Mouse (Mus musculus): ENCODE measurements at regions not wholly inside any gene's neighbourhood (a gene's known extent, or its start where the extent isn't known, plus 50 kb on each side); places are given as distances from the start of the nearest gene placed in this dataset.

- 58% methylated on average over 2 of the region's 2 CpGs for WGBS
- ATAC-seq (replicated peaks; ENCODE audit: low FRiP score, low read depth), result no peak
- no peak for TF ChIP-seq CTCF (IDR thresholded peaks at IDR 0.05; ENCODE audit: low read depth)
These were observed 907.1 kb upstream of the Slc10a2 start for GRCm38 (mm10) chr8:6012206-6012605.

DNA sequence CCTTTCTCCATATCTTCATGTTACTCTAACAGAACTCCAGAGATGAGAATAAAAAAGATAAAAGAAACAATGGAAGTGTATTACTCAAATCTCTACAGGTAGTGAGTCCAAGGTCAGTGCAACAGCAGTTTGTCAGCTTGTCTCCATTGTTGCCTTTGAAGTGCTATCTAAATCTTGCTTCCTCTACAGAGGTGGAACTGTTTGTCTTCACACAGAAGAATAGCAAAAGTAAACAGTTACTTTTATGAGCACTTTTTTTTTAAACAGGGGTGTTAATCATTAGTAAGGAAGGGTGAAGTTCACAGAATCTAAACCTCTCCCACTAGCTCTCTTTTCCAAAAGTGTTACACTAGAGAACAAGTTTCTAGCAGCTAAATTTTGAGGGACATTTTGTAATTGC lies 906.0 kb upstream of the Slc10a2 start:
- no peaks in the 10 kb centered on the region for H3K27me3 ChIP-seq (ENCODE audit: insufficient read depth, low read length)
- H3K36me3 ChIP-seq (ENCODE audit: insufficient read depth, low read length), result no peaks in the 10 kb centered on the region
- H3K4me1 ChIP-seq (replicated peaks; ENCODE audit: insufficient read depth, low read length), result no peaks in the 10 kb centered on the region
- H3K4me2 ChIP-seq (ENCODE audit: low read length), result no peak overlapping the region
- H3K9ac ChIP-seq (ENCODE audit: low read depth, low read length), result no peak overlapping the region
- H3K27ac ChIP-seq, result no peak overlapping the region
- no peaks in the 10 kb centered on the region for H3K9me3 ChIP-seq (replicated peaks; ENCODE audit: low read length)
- DNase-seq (ENCODE audit: low spot score), result no peak
- no peak for TF ChIP-seq CTCF (IDR thresholded peaks at IDR 0.05; ENCODE audit: low read depth)
- H3K4me3 ChIP-seq (replicated peaks; ENCODE audit: low read depth, low read length), result no peak overlapping the region
- no peak for ATAC-seq (replicated peaks; ENCODE audit: low FRiP score, low read depth)

More at GRCm38 (mm10) chr8:6012206-6012605, 907.1 kb upstream of the Slc10a2 start:
- H3K27ac ChIP-seq, result no peak overlapping the region
- no peaks in the 10 kb centered on the region for H3K9me3 ChIP-seq (replicated peaks; ENCODE audit: low read length)
- DNase-seq (ENCODE audit: low spot score), result no peak
- no peaks in the 10 kb centered on the region for H3K4me1 ChIP-seq (replicated peaks; ENCODE audit: insufficient read depth, low read length)
- H3K36me3 ChIP-seq (ENCODE audit: insufficient read depth, low read length), result no peaks in the 10 kb centered on the region
- H3K4me3 ChIP-seq (replicated peaks; ENCODE audit: low read depth, low read length), result no peak overlapping the region
- H3K4me2 ChIP-seq (ENCODE audit: low read length), result no peak overlapping the region
- no peaks in the 10 kb centered on the region for H3K27me3 ChIP-seq (ENCODE audit: insufficient read depth, low read length)
- no peak overlapping the region for H3K9ac ChIP-seq (ENCODE audit: low read depth, low read length)

DNA sequence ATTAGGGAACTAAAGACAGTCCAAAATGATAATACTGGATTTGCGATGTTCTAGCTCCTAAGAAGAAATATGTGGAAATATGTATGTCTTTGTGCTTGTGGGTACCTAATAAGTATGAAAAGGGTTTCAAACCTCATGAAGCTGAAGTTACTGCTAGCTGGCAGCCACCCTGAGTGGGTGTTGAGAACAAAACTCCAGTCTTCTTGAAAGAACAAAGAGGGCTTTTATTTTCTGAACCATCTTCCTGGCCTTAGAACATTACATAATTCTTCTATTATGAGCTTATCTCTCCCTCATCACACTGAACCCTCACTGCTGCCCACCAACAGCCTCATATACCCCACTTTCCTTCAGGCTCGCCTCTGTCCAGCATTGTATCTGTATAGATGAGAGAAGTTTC lies 905.6 kb upstream of the Slc10a2 start:
- no peak overlapping the region for H3K27ac ChIP-seq
- H3K27me3 ChIP-seq (ENCODE audit: insufficient read depth, low read length), result no peaks in the 10 kb centered on the region
- TF ChIP-seq CTCF (IDR thresholded peaks at IDR 0.05; ENCODE audit: low read depth), result no peak
- H3K4me2 ChIP-seq (ENCODE audit: low read length), result no peak overlapping the region
- H3K4me1 ChIP-seq (replicated peaks; ENCODE audit: insufficient read depth, low read length), result no peaks in the 10 kb centered on the region
- DNase-seq (ENCODE audit: low spot score) (no peak), ATAC-seq (replicated peaks; ENCODE audit: low FRiP score, low read depth) (no peak)
- H3K36me3 ChIP-seq (ENCODE audit: insufficient read depth, low read length), result no peaks in the 10 kb centered on the region
- H3K9ac ChIP-seq (ENCODE audit: low read depth, low read length), result no peak overlapping the region
- no peak overlapping the region for H3K4me3 ChIP-seq (replicated peaks; ENCODE audit: low read depth, low read length)
- no peaks in the 10 kb centered on the region for H3K9me3 ChIP-seq (replicated peaks; ENCODE audit: low read length)
- 76% methylated on average over 2 of the region's 2 CpGs for WGBS

DNA sequence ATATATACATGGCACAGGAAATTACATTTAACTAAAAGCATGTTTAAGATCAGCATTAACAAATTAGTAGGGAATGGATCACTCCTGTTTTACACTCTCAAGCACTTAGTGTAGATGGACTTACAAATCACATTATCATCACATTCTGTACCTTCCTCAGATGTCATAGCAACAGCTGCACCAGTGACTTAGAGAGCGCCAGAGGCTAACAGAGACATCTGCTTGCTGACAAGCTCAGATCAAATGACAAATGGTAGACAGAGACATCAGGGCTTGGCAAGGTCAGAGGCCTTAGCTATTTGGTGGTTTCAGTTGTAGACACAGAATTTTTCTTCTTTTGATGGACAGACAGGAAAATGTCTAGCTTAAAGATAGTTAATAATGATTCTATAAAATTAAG lies 897.5 kb upstream of the Slc10a2 start:
- DNase-seq (ENCODE audit: low spot score), result no peak
- Histone ChIP-seq H3K4me3 (replicated peaks; ENCODE audit: low read depth, low read length) (no peak overlapping the region), H3K27ac (no peak overlapping the region), H3K4me1 (replicated peaks; ENCODE audit: insufficient read depth, low read length) (no peaks in the 10 kb centered on the region), H3K4me2 (ENCODE audit: low read length) (no peak overlapping the region), H3K27me3 (ENCODE audit: insufficient read depth, low read length) (no peaks in the 10 kb centered on the region), H3K9me3 (replicated peaks; ENCODE audit: low read length) (no peaks in the 10 kb centered on the region), H3K36me3 (ENCODE audit: insufficient read depth, low read length) (no peaks in the 10 kb centered on the region), H3K9ac (ENCODE audit: low read depth, low read length) (no peak overlapping the region)
- TF ChIP-seq CTCF (IDR thresholded peaks at IDR 0.05; ENCODE audit: low read depth), result no peak
- ATAC-seq (replicated peaks; ENCODE audit: low FRiP score, low read depth), result no peak
- 46% methylated on average over 1 of the region's 1 CpGs for WGBS

DNA sequence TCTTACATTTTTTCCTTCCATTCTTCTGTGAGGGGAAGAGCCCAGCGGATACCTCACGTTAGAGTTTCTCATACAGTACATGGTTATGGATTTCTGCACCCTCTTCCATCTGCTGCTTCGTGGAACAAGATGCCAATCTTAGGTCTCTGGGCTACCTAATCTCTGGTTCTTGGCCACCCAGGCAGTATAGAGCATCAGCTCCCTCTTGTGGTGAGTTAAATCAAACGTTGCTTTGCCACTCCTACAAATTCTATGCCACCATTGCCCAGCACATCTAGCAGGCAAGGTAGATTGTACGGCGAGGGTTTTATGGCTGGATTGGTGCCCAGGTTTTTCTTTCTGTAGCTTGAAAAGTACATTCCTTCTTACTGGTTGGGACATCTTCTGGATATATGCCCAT lies 889.7 kb upstream of the Slc10a2 start:
- Histone ChIP-seq H3K27me3 (ENCODE audit: insufficient read depth, low read length) (no peaks in the 10 kb centered on the region), H3K4me1 (replicated peaks; ENCODE audit: insufficient read depth, low read length) (no peaks in the 10 kb centered on the region), H3K9ac (ENCODE audit: low read depth, low read length) (no peak overlapping the region), H3K36me3 (ENCODE audit: insufficient read depth, low read length) (no peaks in the 10 kb centered on the region), H3K4me2 (ENCODE audit: low read length) (no peak overlapping the region), H3K27ac (no peak overlapping the region), H3K9me3 (replicated peaks; ENCODE audit: low read length) (no peaks in the 10 kb centered on the region), H3K4me3 (replicated peaks; ENCODE audit: low read depth, low read length) (no peak overlapping the region)
- 62% methylated on average over 6 of the region's 6 CpGs for WGBS
- TF ChIP-seq CTCF (IDR thresholded peaks at IDR 0.05; ENCODE audit: low read depth), result peak; percentile 45; the same call in 1 of the 2 replicates
- DNase-seq (ENCODE audit: low spot score), result no peak
- no peak for ATAC-seq (replicated peaks; ENCODE audit: low FRiP score, low read depth)

- no peak for ATAC-seq (replicated peaks; ENCODE audit: low FRiP score, low read depth)
- no peak for TF ChIP-seq CTCF (IDR thresholded peaks at IDR 0.05; ENCODE audit: low read depth)
- 68% methylated on average over 6 of the region's 6 CpGs for WGBS
- no peak overlapping the region for H3K9ac ChIP-seq (ENCODE audit: low read depth, low read length)
- no peaks in the 10 kb centered on the region for H3K36me3 ChIP-seq (ENCODE audit: insufficient read depth, low read length)
- H3K4me2 ChIP-seq (ENCODE audit: low read length), result no peak overlapping the region
- no peak overlapping the region for H3K27ac ChIP-seq
- no peak overlapping the region for H3K4me3 ChIP-seq (replicated peaks; ENCODE audit: low read depth, low read length)
- no peaks in the 10 kb centered on the region for H3K4me1 ChIP-seq (replicated peaks; ENCODE audit: insufficient read depth, low read length)
- peak; percentile 4 for DNase-seq (ENCODE audit: low spot score)
- no peaks in the 10 kb centered on the region for H3K9me3 ChIP-seq (replicated peaks; ENCODE audit: low read length)
- H3K27me3 ChIP-seq (ENCODE audit: insufficient read depth, low read length), result no peaks in the 10 kb centered on the region
These were observed 860.4 kb upstream of the Slc10a2 start for GRCm38 (mm10) chr8:5965403-5966015.

DNA sequence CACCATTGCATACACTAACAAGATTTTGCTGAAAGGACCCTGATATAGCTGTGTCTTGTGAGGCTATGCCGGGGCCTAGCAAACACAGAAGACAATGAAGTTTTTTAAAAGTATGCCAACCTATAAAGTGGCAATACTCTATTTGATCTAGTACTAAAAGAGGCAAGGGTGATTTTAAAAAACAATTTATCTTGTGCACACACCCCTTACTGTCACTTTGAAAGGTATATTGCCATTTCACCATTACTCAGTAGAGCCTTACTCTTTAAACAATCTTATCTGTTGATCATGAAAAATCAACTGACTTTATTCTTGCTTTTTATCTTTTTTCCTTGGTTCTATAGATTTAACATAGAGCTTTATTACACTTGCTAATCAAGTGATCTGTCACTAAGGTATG lies 859.1 kb upstream of the Slc10a2 start:
- ATAC-seq (replicated peaks; ENCODE audit: low FRiP score, low read depth) (no peak), DNase-seq (ENCODE audit: low spot score) (no peak)
- TF ChIP-seq CTCF (IDR thresholded peaks at IDR 0.05; ENCODE audit: low read depth), result no peak
- Histone ChIP-seq H3K9me3 (replicated peaks; ENCODE audit: low read length) (no peaks in the 10 kb centered on the region), H3K27ac (no peak overlapping the region), H3K4me1 (replicated peaks; ENCODE audit: insufficient read depth, low read length) (no peaks in the 10 kb centered on the region), H3K36me3 (ENCODE audit: insufficient read depth, low read length) (no peaks in the 10 kb centered on the region), H3K27me3 (ENCODE audit: insufficient read depth, low read length) (no peaks in the 10 kb centered on the region), H3K9ac (ENCODE audit: low read depth, low read length) (no peak overlapping the region), H3K4me2 (ENCODE audit: low read length) (no peak overlapping the region), H3K4me3 (replicated peaks; ENCODE audit: low read depth, low read length) (no peak overlapping the region)
- WGBS, result 88% methylated on average over 1 of the region's 1 CpGs
